Mouse (Mus musculus): ENCODE results near the gene Msx2. TPM values are rescaled to one million over a fixed set of nuclear protein-coding genes. Genes with fewer than 3 reads are reported as not detected.

Msx2 gene
- not detected in 2 replicates for polyA plus RNA-seq (2012; ENCODE audit: low replicate concordance)

DNA sequence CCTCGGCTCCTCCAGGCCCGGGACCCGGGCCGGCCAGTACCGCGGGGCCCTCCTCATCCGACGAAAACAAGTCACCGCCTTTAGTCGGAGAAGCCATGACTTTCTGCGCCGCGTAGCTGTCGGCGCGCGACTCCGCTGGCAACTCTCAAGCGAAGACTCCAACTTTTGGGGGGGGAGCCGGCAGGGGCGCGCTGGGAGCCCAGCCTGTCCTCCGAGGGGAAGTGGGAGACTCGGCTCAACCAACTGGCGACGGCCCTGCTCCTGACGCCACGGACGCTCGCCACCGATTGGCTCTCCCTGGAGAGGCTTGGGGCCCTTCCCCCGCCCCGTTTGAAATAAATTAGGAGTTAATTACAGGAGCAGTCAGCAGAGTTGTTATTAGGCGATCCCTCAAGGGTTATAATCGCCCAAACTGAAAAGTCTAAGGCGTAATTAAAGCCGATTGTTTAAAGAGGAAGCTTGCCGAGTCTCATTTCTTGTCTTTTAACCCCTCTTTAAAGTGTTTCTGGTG, at the start of gene Msx2:
Msx2 (minus strand) TSS at position 461 of the 511 bp plus-strand sequence.

Other genes with a start within 250 kb of the Msx2 start
- gene Ror2, start 186.9 kb downstream of the Msx2 start, polyA plus RNA-seq (2012; ENCODE audit: low replicate concordance): 0.14 and 0.18 TPM in 2 replicates
- 2.5 and 3.5 TPM in 2 replicates for gene Sptlc1, start 95.7 kb downstream of the Msx2 start, polyA plus RNA-seq (2012; ENCODE audit: low replicate concordance)

All from leukemia stem cell, adult 10-12 weeks (primary cell).